Mouse (Mus musculus) thymus, postnatal 36 days (tissue): ENCODE data around the gene Fam183b.
"Not testable (repeated sequence)": the region's sequence is repeated elsewhere in the genome, so short reads cannot be mapped to it uniquely, and the experiment has no call there.

ENCODE experiments used
- DNase-seq, 2 experiments: peaks; one replicate each; pipeline ENCODE4 v3.0.0; 2022; ENCODE audit warnings: mixed read lengths in 2 of 2

Gene Fam183b

DNA sequence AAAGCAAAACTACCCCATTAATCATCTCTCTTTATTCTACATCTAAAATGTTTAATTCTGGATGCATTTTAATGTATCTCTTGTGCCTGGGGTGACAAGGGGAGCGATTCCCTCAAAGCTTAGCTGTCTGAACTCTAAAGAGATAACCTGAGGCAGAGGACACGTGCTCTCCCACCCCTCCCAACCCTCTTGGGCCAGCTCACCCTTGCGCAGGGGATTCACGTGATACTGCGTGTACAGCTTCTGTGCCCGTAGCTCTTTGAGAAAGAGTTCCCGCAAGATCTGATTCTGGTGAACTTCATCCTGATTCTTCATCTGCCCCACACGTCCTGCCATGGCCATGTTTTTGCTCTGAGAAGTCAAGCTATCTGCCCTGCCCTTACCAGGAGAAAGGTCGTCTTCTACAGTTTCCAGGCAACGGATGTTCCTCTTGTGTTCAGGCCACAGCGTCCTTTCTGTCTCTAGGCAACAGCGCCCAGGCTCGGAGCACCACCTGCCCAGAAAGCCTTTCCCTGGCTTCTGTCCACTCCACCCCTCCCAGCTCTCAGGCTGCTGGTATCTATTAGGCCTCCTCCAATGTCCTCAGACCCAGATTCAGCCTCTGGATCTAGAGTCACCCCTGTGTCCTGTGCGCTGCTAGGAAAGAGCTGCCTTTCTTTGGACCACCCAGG is at the start of gene Fam183b:
TSS of gene Fam183b (minus strand) at position 403 of the 671 bp plus-strand sequence.
- no peak for DNase-seq

DNA sequence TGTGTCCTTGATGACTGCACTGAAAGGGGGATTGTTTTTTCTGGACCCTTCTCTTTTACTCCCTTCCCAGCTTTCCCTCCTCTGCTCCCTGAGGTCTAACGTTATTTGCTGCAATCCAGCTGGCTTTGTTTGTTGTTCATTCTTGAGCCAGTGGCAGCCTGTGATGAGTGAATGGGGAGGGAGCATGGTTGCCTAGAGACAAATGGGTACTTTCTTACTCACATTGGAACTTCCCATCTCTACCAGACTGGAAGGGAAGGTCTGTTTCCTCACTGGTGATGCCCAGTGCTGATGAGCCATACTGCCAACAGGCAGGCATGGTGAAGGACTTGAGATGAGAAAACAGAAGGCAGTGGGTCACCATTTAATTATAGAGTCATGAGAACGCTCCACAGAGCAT is 48.0 kb upstream of the Fam183b start:
- no peak for DNase-seq

DNA sequence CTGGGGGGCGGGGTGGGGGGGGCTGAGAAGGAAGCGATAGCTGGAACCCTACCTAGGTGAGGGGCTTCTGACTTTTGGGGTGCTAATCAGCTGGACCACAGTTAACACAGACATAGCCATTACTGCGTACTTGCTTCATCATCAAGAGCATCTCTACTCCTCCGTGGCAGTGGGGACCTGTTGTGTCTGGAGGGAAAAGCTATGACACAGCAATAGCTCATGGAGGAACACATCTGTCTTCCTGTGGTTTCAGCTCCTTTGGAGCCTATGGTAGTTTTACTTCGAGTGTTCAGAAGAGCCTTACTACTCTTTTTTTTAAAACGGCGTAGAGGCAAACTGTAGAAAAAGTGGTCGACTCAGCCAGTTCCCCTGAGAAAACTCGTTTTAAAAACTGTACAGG is 45.9 kb upstream of the Fam183b start:
- peak; percentile 36 to 38 for DNase-seq

DNA sequence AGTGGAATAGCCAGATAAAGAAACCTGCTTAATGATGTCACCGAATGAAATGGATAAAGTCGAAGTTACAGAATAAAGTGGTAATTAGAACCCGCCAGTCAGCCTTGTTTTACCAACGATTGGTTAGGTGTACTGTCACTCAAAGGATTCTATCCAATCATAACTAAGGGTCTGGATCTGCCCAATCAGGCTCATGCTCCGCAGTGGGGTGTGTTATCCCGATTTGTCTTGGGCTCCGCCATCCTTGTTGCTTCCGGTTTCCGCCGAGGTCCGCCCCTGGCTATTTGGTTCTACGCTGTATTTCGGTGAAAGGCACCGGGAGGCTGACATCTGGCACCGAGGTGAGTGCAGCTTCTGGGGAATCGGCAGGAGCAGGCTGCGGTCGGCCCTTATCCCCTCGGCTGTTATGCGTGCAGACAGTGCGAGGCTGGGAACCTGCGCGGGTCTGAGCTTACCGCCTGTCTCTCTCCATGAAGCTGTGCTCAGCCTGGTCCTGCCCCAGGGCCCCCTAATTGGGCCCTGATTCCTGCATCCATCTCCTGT is 45.2 kb upstream of the Fam183b start, which contains the start of gene Gm12258:
TSS of gene Gm12258 (plus strand) at position 240 of the 543 bp plus-strand sequence.
- peak; percentile 79 to 86 for DNase-seq

DNA sequence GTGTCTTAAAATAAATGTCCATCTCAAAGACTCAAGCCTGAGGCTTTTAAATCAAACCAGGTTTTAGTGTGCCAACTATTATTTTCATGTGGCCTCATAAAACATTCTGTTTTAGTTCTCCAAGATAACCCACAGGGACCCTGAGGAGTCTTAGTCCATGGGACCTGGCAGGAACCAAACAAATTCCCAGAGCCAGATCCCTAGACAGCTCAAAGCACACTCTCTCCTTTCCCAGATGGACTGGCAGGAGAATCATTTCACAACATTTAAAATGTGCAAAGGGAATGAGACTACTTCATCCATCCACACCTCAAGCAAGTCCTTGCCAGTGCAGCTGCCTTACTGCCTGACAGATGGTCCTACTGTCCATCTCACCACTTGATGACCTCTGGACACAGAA is 37.2 kb upstream of the Fam183b start, which contains the start of gene Olfr311:
TSS of gene Olfr311 (plus strand) at position 301 of the 400 bp plus-strand sequence.
- DNase-seq, result not testable (repeated sequence)

DNA sequence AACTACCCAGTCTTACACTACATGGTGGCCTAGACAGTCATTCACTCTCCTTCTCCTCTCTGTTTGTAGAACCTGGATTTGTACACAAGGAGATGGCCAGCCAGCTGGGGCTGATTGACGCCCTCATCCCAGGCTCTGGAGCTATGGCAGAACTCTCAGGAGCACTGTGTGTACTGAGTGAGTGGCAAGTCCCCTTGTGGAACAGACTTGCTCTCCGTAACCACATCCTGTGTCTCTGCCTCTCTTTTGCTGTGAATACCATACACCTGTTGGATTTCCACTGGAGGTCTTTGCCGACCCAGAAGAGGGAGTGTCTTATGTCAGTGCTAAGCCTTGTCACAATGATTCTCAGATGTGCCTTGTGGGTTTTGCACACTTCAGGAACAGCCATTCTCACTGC is 30.8 kb upstream of the Fam183b start:
- peak; percentile 57 to 68 for DNase-seq

DNA sequence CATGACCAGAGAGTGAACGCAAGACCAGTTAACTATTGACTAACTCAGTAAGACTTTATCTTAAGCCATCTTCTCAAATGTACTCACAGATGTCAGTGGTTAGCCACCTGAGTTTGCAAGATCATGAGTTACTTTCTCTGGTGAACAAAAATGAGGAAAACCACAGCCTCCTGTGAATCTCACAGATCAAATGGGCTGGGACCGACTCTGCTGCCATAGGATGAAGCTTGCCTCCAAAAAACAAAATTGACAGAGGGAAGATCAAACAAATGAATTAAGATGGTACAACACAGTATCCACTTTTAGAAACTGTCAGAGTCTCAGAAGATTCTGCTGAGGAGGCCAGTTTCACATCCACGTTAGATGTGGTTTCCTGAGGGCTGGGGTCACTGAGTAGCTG is 28.0 kb upstream of the Fam183b start:
- DNase-seq, result peak; percentile 38 to 46

DNA sequence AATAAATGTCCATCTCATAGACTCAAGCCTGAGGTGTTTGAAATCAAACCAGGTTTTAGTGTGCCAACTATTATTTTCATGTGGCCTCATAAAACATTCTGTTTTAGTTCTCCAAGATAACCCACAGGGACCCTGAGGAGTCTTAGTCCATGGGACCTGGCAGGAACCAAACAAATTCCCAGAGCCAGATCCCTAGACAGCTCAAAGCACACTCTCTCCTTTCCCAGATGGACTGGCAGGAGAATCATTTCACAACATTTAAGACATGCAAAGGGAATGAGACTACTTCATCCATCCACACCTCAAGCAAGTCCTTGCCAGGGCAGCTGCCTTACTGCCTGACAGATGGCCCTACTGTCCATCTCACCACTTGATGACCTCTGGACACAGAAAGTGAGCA is 27.2 kb upstream of the Fam183b start, which contains the start of gene Olfr312:
TSS of gene Olfr312 (plus strand) at position 301 of the 400 bp plus-strand sequence.
- DNase-seq, result not testable (repeated sequence)

DNA sequence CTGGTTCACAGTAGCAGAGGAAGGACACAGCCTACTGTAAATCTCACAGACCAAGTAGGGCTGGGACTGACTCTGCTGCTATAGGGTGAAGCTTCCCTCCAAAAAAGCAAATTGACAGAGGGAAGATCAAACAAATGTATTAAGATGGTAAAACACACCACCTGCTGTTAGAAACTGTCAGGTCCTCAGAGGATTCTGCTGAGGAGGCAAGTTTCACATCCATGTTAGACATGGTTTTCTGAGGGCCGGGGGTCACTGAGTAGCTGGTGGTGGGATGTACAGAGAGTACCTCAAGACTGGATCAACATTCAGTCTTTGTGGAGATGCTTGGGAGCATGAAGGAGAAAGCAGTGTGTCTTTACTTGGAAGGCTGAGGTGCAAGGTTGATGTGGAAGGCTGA is 13.9 kb upstream of the Fam183b start:
- no peak for DNase-seq

DNA sequence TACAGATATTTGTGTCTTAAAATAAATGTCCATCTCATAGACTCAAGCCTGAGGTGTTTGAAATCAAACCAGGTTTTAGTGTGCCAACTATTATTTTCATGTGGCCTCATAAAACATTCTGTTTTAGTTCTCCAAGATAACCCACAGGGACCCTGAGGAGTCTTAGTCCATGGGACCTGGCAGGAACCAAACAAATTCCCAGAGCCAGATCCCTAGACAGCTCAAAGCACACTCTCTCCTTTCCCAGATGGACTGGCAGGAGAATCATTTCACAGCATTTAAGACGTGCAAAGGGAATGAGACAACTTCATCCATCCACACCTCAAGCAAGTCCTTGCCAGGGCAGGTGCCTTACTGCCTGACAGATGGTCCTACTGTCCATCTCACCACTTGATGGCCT is 12.9 kb upstream of the Fam183b start, which contains the start of gene Olfr313:
TSS of gene Olfr313 (plus strand) at position 301 of the 400 bp plus-strand sequence.
- not testable (repeated sequence) for DNase-seq

DNA sequence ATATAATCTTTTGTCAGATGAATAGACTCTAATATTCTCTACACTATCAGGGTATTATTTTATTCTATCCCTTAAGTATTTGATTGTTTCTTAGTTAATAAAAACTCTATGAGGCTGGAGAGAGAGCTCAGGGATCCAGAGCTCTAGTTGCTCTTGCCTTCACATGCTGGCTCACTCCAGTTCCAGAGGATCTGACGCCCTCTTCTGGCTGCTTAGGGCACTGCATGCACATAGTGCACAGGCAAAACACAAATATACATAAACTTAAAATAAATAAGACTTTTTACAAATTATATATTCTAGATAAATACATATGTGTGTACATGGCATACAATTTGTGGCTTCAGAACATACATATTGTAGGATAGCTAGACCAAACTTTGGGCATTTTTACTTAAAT is 10.2 kb upstream of the Fam183b start:
- no peak for DNase-seq

DNA sequence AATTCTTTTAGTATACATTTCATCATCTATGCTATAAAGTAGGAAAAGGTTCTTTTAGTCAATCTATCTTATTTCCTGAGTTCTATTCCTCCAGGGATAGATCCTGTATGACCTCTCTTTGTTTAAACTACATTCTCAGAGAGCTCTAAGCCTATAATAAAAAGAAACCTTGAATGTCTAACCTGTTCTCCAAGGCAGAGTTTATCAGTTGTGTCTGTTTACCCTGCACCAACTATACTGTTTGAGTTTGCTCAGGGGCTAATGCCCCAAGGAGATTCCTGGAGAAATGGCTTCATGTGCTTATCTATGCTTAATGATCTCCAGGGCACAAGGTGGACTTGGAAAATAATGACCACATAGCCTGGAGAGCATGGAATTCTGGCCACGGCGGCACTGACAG is 2.6 kb upstream of the Fam183b start:
- no peak for DNase-seq

DNA sequence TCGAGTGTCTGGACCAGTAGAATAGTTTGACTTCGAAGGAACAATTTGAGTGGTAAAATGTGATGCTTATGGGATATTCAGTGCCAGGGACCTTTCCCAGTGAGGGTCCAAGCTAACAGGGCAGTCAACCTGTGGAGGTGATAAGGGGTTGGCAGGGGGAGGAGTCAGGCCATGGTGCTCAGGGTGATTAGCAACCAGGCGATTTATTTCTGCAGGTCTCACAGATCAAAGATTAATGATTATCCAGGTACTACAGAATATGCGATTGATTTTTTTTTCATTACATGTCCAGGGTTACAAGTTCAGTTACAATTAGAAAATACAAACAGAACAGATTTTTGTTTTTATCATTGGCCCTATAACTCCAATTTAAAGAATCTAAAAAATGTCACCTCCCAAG is 2.1 kb upstream of the Fam183b start:
- DNase-seq, result no peak

DNA sequence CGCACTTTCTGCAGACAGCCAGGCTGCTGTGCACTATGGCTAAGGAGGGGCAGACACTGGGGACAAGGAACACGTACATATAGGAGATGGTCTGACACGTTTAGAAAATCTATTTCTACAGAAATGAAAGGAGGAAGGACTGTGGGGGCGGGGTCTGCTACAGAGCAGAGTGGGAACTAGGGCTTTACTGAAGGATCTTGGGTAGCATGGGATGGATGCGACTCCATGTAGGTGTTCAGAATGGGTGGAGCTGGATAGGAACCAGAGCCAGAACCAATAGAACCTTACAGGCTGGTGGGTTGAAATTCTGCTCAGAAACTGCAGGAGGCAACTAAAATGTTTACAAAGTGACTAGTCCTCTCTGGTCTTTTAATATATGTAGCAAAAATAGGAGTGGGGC is 2.0 kb downstream of the Fam183b start:
- DNase-seq, result no peak

DNA sequence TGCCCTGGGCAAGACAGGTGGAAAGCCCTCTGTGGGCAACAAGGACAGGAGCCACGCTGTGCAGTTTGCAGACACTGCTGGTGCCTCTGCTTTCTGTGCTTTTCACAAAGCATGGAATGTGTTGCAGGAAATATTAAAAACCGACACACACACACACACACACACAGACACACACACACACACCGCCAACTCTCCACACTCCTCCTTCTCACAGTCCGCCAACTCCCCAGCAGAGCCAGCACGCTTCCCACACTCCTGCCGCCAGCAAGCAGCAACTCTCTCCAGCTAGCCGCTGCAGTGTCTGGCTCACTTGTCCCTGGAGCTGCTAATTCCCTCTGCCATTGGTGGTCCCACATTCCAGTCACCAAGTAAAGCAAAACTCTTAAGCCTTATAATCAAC is 4.9 kb downstream of the Fam183b start:
- no peak for DNase-seq

DNA sequence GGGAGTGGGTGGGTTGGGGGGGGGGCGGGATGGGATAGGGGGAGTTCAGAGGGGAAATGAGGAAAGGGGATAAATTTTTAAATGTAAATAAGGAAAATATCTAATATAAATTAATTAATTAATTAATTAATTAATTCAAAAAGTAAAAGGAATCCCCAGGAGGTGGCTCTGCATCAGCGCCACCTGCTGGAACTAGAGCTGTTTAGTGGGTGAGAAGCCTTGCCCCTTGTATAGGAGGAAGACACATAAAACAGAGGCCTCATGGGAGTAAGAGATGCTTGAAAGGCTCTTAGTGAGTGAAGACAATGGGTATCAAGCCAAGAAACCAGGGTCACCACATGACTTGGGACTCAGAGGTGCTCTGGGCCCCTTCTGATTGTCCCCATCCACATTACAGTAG is 5.9 kb downstream of the Fam183b start:
- DNase-seq, result peak in 1 of 2 experiments; percentile 47

DNA sequence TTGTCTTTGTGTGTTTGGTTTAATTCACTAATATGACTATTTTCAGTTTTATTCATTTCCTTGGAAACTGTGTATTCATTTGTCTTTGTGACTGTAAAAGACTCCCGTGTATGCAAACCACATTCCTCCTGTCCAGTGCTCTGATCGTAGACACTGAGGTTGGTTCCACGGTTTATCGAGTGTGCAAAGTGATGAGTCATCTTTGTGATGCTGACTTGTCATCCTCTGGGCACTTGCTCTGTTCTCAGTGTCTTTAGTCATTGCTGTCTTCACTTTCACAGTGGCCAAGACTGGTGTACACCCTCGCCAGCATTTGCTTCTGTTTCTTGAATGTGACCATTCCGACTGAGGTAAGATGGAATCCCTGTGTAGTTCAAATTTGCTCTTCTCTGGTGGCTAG is 11.1 kb downstream of the Fam183b start:
- DNase-seq, result no peak

DNA sequence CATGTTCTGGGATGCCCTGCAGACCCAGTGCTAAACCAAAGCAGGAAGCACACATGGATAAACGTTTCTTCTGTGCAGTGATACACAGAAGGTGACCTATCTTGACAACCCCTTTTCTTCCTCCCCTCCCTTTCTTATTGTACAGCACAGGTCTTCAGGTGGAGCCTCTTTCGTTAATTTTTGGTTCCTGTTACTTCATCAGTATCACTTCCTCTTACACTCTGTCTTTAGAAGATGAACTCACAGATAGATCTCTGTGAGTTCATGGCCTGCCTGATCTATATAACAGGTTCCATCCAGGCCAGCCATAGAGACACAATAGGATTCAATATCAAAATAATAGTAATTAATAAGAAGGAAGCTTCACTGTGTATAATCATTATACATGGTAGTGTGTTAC is 11.7 kb downstream of the Fam183b start:
- DNase-seq, result no peak

DNA sequence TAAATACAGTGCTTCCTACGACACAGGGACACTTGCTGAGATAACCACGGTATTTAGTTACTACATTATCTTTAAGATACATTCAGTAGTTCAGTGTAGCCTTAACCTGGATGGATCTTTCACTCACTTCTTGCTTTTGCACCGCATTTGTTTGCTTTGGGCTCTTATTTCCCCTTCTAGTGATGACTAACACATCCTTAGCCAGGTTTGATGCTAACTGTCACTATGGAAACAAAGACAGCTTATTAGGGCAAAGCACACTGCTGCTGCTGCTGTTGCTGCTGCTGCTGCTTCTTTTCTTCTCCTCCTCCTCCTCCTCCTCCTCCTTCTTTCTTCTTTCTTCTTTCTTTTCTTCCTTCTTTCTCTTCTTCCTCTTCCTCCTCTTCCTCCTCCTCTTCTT is 12.2 kb downstream of the Fam183b start:
- DNase-seq, result no peak

DNA sequence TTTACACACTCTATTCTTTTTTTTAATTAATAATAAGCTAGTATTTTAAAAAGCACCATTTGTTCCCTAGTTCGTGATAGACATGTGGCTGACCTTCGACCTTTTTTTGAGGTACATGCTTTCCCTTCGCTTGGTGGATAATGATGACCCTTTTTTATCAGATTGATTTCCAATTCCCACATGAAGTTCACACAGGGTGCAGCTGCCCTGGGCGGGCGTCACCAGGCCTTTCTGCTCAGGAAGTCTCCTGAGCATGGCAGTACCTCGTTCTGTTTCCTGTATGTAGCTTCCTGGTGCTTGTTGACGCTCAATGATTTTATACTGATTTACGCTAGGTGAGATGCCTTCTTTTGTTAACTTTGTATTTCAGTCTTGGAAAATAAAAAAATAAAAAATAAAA is 13.4 kb downstream of the Fam183b start:
- DNase-seq, result peak; percentile 46 to 66

DNA sequence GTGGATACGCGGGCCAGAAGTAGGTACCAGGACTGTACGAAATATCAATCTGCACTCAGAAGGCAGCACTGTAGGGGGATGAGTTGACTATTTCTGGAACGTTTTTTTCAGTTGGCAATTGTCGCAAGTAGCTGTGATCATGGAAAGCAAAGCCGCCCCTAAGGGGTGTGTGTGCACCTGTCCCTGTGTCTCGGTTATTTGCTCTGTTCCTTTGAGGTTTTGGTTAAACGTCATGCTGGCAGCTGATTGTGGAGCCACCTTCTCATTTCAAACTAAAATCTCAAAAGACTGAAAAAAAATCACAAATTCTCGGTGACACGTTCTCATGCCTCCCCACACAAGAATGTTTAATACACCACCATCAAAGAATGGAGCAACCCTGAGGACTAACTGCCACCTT is 14.1 kb downstream of the Fam183b start:
- DNase-seq, result peak; percentile 50 to 75

DNA sequence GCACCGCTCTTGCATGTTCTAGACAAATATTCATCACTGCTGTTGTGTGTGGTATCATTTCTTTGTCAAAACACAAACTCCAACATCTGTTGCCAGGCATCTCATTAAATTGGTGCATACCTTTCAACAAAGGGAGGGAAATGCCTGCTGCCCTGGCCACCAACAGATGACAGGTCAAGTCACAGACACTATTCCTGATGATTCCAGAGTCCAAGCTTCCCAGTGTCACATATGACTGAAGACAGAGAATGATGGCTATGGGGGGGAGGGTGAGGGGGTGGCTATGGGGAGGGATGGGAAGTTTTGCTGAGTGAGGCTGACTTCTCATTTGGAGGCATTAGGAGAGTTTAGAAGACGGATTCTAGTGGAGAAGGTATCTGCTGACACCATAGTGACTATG is 17.6 kb downstream of the Fam183b start:
- no peak for DNase-seq

DNA sequence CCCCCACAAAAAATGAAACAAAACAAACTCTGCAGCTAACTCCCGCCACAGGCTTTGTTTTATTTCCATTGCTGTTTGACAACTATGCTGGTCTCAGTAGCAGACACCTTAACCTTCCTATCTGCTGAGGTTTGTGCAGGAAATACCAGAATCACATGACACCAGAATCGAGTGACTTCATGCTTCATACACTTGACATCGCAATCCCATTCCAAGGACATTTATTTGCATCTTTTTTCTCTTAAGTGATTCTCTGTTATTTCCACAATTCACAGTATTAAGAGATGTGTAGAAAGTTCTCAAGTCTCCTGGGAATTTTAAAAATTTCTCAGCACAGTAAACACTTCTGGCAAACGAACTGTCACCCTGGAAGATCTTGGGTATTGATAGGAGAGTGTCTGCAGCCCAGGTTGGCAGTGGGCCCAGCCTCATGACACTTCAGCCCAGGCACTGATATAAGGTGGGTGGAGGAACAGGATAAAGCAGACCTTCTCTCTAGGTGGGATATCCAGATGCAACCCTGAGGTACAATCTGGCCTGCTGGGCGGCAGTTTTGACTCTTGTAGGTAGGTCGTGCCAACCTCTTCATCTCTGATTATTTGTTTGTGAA is 19.2 kb downstream of the Fam183b start, which contains the start of gene Olfr314:
TSS of gene Olfr314 (plus strand) at position 473 of the 610 bp plus-strand sequence.
- no peak for DNase-seq

DNA sequence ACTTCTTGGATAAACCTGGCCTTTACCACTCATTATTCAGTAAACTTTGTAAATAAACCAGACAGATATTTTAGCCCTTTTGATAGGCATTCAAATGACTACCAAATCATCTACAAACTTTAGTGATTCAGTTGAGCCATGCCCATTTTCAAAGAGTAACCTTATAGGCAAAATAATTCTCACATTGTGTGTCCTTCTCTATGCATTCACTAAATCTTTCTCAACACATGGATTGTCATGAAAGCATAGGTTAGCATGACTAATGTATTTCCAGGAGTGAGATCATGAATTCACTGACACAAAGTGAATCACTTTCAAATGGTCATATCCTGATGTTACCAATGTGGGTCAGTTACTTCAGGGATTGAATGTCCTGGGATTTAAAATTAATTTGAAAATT is 28.9 kb downstream of the Fam183b start, which contains the start of gene Olfr315:
TSS of gene Olfr315 (plus strand) at position 301 of the 400 bp plus-strand sequence.
- no peak for DNase-seq
